Mouse (Mus musculus): ENCODE results near the gene Uck2.
A peak's percentile ranks its signal among the peaks of the same experiment; 100 is the strongest.

The Uck2 gene

GRCm38 (mm10) chr1:167205177-167205750, 79.9 kb downstream of the Uck2 start:
- DNase-seq = no peak

GRCm38 (mm10) chr1:167204421-167204820, 80.7 kb downstream of the Uck2 start:
- DNase-seq = no peak

GRCm38 (mm10) chr1:167194766-167195165, 90.4 kb downstream of the Uck2 start:
- no peak for DNase-seq

DNA sequence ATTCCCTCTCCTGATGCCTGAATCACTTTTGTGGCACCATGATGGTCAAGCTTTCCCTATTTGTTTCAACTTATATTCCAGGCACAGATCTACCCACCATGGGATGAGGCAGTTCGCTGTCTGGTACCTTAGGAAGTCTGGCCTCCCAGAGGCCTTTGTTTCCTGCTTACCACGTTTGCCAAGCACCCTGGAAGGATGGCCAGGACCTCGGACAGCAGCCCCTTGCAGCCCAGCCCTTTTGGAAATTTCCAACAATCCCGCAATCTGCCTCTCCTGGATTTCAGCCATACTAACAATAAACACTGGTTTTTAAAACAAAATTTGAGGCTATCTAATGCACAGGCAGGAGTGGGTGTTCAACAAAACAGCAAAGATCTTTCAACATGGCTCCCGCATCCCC, 97.3 kb downstream of the Uck2 start:
- no peak for DNase-seq

DNA sequence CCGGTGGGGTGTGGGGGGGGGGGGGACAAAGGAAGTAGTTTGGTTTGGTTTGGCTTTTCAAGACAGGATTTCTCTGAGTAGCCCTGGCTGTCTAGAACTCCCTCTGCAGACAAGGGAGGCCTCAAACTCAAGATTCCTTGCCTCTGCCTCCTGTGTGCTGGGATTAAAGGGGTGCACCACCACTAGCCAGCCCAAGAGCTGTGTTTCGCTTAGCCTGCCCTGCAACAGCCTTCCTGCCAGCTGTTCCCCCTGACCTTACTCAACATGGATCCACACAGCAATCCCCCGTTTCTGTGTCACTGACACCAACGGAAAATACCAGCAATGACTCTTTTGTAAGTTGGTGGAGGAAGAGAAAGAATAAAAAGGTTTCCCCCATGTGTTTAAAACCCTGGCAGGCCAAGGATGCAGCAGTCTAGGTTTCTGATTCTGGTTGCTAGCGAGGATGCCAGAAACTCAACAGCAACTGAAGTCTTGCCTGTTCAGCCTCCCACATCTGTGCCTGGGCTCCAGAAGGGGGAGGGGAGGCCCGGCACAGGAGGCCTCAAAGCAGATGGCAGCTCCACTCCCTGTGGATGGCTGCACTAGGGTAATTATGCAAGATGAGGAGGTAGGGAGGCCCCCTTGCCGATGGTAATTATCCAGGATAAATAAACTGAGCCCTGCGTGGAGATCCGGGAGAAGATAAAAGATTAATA, 103.1 kb downstream of the Uck2 start:
- DNase-seq = peak; percentile 72
